Mouse (Mus musculus): ENCODE measurements around the gene Ndufs8.

The Ndufs8 gene

GRCm38 (mm10) chr19:3862713-3863112, 49.9 kb downstream of the Ndufs8 start:
- no peak for DNase-seq (ENCODE audit: extremely low spot score, low read depth, low spot score)

Data from hindlimb bud, embryonic 11.5 days (tissue).